Mouse (Mus musculus) T-helper 1 cell (primary cell): Measurements from ENCODE around the gene Acvr2b.

ENCODE experiments used
- in situ Hi-C: fragments of 300-600 bp; cut with MboI, MseI; formaldehyde crosslinking; loops from one replicate; pipeline ENCODE4 v1.15.1; 2025; ENCODE audit warnings: high pct_unique_total_duplicates

Acvr2b gene

DNA sequence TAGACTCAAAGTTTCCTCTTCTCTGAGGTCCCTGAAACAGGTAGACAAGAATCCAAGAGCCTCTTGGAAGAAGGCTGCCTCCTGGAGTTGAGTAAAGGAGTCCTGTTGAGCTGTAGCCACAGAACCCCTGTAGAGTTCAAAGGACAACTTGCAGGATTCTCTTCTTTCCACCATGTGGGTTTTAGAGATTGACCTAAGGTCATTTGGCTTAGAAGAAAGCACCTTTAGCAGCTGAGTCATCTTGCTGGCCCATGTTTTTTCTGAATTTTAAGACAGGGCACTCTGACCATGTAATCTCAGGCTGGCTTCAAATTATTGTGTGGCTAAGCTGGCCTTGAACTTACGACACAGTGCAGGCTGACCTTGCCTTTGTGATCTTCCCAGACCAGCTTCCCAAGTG lies 71.1 kb downstream of the Acvr2b start:
- in situ Hi-C loops = no loop called here

DNA sequence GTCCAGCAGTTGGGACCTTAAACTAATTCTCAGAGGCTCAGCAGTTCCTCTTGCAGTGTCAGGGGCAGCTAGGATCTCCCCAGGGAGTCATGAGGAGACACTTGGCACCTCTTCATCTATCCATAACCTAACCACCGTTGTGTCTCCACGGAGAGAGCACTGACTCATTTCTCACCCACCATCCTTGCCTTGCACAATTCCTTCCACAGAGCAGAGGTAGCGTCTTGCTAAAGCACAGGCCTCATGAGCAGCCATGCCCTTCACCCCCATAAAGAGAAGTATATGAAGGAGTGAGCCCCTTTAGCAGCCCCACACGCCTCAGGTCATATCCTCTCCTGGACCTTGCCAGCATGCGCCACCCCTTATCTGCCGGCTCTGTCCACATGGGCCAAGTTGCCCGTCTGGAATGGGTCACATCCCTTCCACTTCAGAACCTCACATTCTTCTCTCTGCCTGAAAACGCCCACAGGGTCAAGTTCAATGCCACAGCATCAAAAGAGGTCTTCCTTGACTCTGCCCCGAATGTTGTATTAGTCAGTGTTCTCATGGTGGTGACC lies 71.8 kb downstream of the Acvr2b start:
- in situ Hi-C loops = no loop called here

DNA sequence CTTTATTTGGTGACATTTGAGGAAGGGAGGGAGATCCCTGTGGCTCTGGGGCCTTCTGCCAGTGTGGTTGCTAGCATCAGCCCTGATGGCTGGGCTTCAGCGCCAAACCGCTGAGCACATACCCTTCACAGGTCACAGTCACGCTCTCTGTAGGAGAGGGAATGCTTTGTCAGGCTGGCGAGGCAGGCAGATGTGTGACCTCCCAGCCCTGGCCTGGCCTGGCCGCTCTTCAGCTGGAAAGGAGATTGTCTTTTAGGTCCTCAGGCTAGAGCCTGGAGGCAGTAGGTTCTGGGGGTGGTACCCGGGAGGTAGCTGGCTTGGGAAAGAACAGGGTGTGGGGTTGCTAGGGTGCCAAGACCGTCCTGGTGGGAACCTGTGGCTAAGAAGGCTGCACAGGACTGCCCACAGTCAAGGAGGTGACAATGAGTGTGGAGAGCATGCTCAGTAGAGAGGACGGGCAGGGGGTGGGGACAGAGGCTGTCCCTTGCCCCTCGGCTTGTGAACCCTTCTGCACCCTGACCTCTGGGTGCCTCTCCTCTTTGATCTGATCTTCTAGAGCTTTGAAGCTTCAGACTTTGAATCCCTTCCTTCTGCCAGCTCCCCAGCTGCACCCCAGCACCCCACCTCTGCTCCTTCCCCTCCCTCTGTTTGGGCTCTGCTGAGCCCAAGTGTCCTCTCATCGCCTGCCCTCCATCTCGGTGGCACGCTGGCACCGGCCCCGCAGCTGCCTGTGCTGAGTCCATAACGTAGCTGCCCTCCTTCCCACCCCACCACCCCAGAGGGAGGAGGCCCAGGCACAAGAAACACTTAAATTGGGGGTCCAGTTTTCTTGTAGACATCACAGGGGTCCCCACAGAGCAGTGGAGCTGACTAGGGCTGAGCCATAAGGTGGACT lies 73.0 kb downstream of the Acvr2b start:
- in situ Hi-C loops = no loop called here

DNA sequence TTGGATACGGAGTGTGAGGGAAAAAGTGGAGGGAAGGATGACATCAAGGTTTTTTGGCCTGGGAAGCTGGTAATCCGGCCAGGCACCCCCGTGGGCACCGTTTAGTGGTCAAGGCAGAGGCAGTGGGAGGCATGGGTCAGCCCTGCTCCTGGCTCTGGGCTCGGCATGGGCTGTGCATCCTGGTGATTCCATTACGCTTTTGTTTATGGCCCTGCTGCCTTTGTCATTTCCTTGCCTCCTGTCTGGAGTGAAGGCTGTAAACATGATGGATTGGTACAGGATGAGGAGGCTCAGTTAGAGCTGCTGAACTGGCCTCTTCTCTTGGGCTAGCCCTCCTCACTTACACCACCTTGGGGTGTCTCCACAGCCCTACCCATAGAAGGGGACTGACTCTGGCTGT lies 75.8 kb downstream of the Acvr2b start:
- in situ Hi-C loops = no loop called here

- in situ Hi-C loops = no loop called here
These were observed 76.4 kb downstream of the Acvr2b start for GRCm38 (mm10) chr9:119478345-119478744.

DNA sequence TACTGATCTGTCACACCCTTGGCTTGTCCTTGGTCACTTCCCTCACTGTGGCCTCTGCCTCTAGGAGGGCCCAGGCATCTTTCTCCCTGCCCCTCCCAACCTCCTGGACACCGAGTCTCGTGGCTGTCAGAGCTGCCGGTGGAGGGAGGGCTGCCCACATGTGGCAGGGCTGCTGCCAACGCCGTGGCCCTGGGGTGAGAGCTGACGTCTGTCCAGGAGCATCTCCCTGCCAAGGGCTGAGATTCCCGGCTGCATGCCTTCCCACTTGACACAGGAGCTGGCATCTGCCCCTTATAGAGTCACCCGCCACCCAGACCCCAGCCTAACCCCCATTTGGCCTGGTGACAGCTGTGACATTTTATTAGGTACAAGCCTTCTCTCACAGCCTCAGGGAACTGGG lies 77.4 kb downstream of the Acvr2b start:
- in situ Hi-C loops = no loop called here

DNA sequence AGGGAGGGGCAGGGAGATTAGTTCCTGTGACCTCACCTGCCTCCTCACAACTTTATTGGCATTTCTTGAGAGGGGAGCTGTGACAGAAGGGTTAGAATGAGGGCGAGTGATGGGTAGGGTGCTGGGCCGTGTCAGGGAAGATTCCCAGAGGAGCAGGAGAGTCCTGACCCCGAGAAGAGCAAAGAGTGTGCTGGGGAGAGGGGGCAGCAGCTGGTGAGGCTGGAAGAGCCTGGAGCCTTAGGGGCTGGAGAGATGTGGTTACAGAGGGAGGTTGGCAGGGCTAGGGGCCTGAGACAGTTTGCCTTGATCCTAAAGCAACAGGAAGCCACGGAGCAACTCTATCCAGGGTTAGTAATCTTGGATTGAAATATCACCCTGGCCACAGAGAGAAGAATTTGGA lies 79.7 kb downstream of the Acvr2b start:
- in situ Hi-C loops = no loop called here

GRCm38 (mm10) chr9:119483554-119484353 lies 81.8 kb downstream of the Acvr2b start:
- in situ Hi-C loops = no loop called here

- in situ Hi-C loops = no loop called here
These were observed 82.5 kb downstream of the Acvr2b start for GRCm38 (mm10) chr9:119484420-119484819.
